Mouse (Mus musculus): Measurements from ENCODE around the gene Gm21860. TPM values are rescaled to one million over a fixed set of nuclear protein-coding genes. Genes with fewer than 3 reads are reported as not detected.
"Not testable (repeated sequence)": the region's sequence is repeated elsewhere in the genome, so short reads cannot be mapped to it uniquely, and the experiment has no call there.

Gene Gm21860
- polyA plus RNA-seq, 1 experiment from 2014 or later, result not detected

DNA sequence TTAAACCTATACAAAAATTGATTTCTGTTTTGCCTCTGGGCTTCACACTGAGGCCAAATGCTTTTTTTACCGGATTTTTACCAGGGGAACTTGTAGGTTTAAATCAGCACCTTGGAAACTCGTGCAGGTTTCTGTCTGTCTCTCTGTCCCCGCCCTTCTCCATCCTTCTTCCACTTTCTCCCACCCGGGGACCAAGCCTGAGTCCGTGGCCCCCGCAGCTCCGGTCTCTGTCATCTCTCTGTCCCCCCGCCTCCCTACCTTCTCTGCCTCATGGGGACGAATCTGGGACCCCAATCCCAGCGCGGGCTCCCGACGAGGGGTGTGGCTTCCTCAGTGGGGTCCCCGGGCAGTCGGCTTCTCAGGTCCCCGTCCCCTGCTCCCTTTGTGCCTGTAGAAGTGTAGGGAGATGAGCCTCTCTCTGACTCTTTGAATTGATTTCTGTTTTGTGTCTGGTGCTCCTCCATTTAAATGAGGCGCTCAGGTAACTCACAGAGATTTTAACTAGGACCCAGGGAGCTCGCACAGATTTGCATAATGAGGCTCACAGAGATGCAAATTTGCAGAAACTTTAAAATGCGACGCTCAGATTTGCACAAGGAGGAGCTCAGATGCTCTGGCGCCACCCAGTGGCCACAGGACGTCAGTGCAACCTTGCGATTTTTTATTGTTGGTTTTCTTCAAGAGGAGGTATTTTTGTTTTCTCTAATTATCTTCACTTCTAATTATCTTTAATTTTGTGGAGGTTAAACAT, 28.7 kb downstream of the Gm21860 start:
- ATAC-seq; H3K27me3 ChIP-seq (replicated peaks; ENCODE audit: control insufficient read depth, insufficient read depth, low read length); H3K27ac ChIP-seq (ENCODE audit: low read length); H3K36me3 ChIP-seq (ENCODE audit: control insufficient read depth, insufficient read depth, low read length); H3K9me3 ChIP-seq (ENCODE audit: control insufficient read depth, low read length); H3K9ac ChIP-seq (ENCODE audit: low read depth, low read length); H3K4me2 ChIP-seq (ENCODE audit: low read depth, low read length); H3K4me1 ChIP-seq (ENCODE audit: control insufficient read depth, insufficient read depth, low read length); H3K4me3 ChIP-seq (ENCODE audit: low read length): not testable (repeated sequence)
- WGBS, result 75% methylated on average over 21 of the region's 23 CpGs

DNA sequence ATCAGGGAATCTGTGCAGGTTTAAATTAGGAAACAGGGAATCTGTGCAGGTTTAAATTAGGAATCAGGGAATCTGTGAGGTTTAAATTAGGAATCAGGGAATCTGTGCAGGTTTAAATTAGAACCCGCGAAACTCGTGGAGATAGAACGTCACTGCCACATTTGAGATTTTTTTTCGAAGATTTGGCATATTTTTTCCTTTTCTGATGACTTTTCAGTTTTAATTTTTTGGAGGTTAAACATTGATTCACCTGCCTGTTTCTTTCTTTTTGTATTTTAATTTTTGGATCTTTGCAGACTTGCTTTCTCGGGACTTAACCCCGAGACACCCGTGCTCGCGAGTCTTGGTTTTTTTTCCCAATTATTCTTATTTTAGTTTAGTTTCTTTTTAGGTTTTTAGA, 29.5 kb downstream of the Gm21860 start:
- not testable (repeated sequence) for H3K9me3 ChIP-seq (ENCODE audit: control insufficient read depth, low read length); H3K27ac ChIP-seq (ENCODE audit: low read length); H3K4me2 ChIP-seq (ENCODE audit: low read depth, low read length); H3K27me3 ChIP-seq (replicated peaks; ENCODE audit: control insufficient read depth, insufficient read depth, low read length); H3K36me3 ChIP-seq (ENCODE audit: control insufficient read depth, insufficient read depth, low read length); H3K4me1 ChIP-seq (ENCODE audit: control insufficient read depth, insufficient read depth, low read length); ATAC-seq; H3K9ac ChIP-seq (ENCODE audit: low read depth, low read length); H3K4me3 ChIP-seq (ENCODE audit: low read length)
- 90% methylated on average over 10 of the region's 10 CpGs for WGBS

DNA sequence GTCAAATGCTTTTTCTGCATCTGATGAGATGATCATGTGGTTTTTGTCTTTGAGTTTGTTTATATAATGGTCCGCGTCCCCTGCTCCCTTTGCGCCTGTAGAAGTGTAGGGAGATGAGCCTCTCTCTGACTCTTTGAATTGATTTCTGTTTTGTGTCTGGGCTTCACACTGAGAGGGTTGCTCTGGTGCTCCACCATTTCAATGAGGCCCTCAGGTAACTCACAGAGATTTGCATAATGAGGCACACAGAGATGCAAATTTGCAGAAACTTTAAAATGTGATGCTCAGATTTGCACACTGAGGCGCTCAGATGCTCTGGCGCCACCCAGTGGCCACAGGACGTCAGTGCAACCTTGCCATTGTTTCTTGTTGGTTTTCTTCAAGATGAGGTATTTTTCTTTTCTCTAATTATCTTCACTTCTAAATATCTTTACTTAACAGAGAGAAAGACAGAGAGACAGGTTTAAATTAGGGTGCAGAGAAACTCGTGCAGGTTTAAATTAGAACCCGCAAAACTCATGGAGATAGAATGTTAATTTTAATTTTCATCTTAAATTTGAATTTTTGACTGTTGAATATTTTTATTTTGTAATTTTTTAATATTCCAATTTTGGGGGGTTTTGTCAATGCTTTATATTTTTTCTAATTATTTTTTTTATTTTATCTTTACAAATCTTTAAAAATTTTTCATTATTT, 30.5 kb downstream of the Gm21860 start:
- 56% methylated on average over 8 of the region's 8 CpGs for WGBS

DNA sequence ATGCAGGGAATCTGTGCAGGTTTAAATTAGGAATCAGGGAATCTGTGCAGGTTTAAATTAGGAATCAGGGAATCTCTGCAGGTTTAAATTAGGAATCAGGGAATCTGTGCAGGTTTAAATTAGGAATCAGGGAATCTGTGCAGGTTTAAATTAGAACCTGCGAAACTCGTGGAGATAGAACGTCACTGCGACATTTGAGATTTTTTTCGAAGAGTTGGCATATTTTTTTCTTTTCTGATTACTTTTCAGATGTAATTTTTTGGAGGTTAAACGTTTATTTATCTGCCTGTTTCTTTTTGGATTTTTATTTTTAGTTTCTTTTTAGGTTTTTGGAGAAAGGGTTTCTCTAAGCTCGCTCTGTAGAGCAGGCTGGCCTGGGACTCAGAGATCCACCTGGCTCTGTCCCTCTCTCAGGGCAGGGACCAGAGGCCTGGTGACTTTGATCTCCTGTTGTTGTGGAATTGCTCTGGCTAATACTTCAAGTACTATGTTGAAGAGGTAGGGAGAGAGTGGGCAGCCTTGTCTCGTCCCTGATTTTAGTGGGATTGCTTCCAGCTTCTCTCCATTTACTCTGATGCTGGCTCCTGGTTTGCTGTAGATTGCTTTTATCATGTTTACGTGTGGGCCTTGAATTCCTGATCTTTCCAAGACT, 31.2 kb downstream of the Gm21860 start:
- not testable (repeated sequence) for H3K4me2 ChIP-seq (ENCODE audit: low read depth, low read length); H3K9ac ChIP-seq (ENCODE audit: low read depth, low read length); H3K27me3 ChIP-seq (replicated peaks; ENCODE audit: control insufficient read depth, insufficient read depth, low read length); H3K36me3 ChIP-seq (ENCODE audit: control insufficient read depth, insufficient read depth, low read length); H3K27ac ChIP-seq (ENCODE audit: low read length); H3K9me3 ChIP-seq (ENCODE audit: control insufficient read depth, low read length); H3K4me1 ChIP-seq (ENCODE audit: control insufficient read depth, insufficient read depth, low read length); H3K4me3 ChIP-seq (ENCODE audit: low read length)
- ATAC-seq, result peak; percentile 82
- WGBS, result 68% methylated on average over 9 of the region's 9 CpGs

More for the DNA sequence above, 30.5 kb downstream of the Gm21860 start:
- ATAC-seq, result peak; percentile 86
- H3K27me3 ChIP-seq (replicated peaks; ENCODE audit: control insufficient read depth, insufficient read depth, low read length); H3K9ac ChIP-seq (ENCODE audit: low read depth, low read length); H3K4me2 ChIP-seq (ENCODE audit: low read depth, low read length); H3K27ac ChIP-seq (ENCODE audit: low read length); H3K36me3 ChIP-seq (ENCODE audit: control insufficient read depth, insufficient read depth, low read length); H3K9me3 ChIP-seq (ENCODE audit: control insufficient read depth, low read length); H3K4me1 ChIP-seq (ENCODE audit: control insufficient read depth, insufficient read depth, low read length); H3K4me3 ChIP-seq (ENCODE audit: low read length): not testable (repeated sequence)

DNA sequence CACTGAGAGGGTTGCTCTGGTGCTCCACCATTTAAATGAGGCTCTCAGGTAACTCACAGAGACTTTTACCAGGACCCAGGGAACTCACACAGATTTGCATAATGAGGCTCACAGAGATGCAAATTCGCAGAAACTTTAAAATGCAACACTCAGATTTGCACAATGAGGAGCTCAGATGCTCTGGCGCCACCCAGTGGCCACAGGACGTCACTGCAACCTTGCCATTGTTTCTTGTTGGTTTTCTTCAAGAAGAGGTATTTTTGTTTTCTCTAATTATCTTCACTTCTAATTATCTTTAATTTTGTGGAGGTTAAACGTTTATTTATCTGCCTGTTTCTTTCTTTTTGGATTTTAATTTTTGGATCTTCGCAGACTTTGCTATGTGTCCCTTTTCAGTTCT, 34.1 kb downstream of the Gm21860 start:
- H3K27ac ChIP-seq (ENCODE audit: low read length); H3K4me2 ChIP-seq (ENCODE audit: low read depth, low read length); ATAC-seq; H3K9me3 ChIP-seq (ENCODE audit: control insufficient read depth, low read length); H3K4me3 ChIP-seq (ENCODE audit: low read length); H3K9ac ChIP-seq (ENCODE audit: low read depth, low read length); H3K27me3 ChIP-seq (replicated peaks; ENCODE audit: control insufficient read depth, insufficient read depth, low read length); H3K36me3 ChIP-seq (ENCODE audit: control insufficient read depth, insufficient read depth, low read length); H3K4me1 ChIP-seq (ENCODE audit: control insufficient read depth, insufficient read depth, low read length): not testable (repeated sequence)
- 52% methylated on average over 5 of the region's 5 CpGs for WGBS

DNA sequence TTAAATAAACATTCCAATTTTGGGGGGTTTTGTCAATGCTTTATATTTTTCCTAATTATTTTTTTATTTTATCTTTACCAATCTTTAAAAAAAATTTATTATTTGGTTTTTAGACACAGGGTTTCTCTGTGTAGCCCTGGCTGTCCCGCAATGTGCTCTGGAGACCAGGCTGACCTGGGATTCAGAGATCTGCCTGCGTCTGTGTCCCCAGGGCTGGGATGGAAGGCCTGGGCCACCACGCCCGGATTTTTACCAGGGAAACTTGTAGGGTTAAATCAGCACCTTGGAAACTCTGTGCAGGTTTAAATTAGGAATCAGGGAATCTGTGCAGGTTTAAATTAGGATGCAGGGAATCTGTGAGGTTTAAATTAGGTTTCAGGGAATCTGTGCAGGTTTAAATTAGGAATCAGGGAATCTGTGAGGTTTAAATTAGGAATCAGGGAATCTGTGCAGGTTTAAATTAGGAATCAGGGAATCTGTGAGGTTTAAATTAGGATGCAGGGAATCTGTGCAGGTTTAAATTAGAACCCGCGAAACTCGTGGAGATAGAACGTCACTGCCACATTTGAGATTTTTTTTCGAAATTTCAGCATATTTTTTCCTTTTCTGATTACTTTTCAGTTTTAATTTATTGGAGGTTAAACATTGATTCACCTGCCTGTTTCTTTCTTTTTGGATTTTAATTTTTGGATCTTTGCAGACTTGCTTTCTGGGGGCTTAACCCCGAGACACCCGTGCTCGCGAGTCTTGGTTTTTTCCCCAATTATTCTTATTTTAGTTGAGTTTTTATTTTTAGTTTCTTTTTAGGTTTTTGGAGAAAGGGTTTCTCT, 35.0 kb downstream of the Gm21860 start:
- not testable (repeated sequence) for H3K4me1 ChIP-seq (ENCODE audit: control insufficient read depth, insufficient read depth, low read length); H3K4me2 ChIP-seq (ENCODE audit: low read depth, low read length); ATAC-seq; H3K27me3 ChIP-seq (replicated peaks; ENCODE audit: control insufficient read depth, insufficient read depth, low read length); H3K4me3 ChIP-seq (ENCODE audit: low read length); H3K27ac ChIP-seq (ENCODE audit: low read length); H3K9ac ChIP-seq (ENCODE audit: low read depth, low read length); H3K9me3 ChIP-seq (ENCODE audit: control insufficient read depth, low read length); H3K36me3 ChIP-seq (ENCODE audit: control insufficient read depth, insufficient read depth, low read length)
- 81% methylated on average over 13 of the region's 13 CpGs for WGBS

DNA sequence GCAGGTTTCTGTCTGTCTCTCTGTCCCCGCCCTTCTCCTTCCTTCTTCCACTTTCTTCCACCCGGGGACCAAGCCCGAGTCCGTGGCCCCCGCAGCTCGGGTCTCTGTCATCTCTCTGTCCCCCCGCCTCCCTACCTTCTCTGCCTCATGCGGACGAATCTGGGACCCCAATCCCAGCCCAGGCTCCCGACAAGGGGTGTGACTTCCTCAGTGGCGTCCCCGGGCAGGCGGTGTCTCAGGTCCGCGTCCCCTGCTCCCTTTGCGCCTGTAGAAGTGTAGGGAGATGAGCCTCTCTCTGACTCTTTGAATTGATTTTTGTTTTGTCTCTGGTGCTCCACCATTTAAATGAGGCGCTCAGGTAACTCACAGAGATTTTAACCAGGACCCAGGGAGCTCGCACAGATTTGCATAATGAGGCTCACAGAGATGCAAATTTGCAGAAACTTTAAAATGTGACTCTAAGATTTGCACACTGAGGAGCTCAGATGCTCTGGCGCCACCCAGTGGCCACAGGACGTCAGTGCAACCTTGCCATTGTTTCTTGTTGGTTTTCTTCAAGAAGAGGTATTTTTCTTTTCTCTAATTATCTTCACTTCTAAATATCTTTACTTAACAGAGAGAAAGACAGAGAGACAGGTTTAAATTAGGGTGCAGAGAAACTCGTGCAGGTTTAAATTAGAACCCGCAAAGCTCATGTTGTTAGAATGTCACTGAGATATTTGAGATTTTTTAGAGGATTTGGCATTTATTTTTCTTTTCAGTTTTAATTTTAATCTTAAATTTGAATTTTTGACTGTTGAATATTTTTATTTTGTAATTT, 35.8 kb downstream of the Gm21860 start:
- not testable (repeated sequence) for H3K4me1 ChIP-seq (ENCODE audit: control insufficient read depth, insufficient read depth, low read length); H3K36me3 ChIP-seq (ENCODE audit: control insufficient read depth, insufficient read depth, low read length); H3K9ac ChIP-seq (ENCODE audit: low read depth, low read length); H3K27ac ChIP-seq (ENCODE audit: low read length); H3K9me3 ChIP-seq (ENCODE audit: control insufficient read depth, low read length); H3K4me2 ChIP-seq (ENCODE audit: low read depth, low read length); H3K27me3 ChIP-seq (replicated peaks; ENCODE audit: control insufficient read depth, insufficient read depth, low read length); H3K4me3 ChIP-seq (ENCODE audit: low read length)
- ATAC-seq, result peak; percentile 82
- WGBS, result 69% methylated on average over 22 of the region's 22 CpGs

- H3K4me1 ChIP-seq (ENCODE audit: control insufficient read depth, insufficient read depth, low read length); H3K36me3 ChIP-seq (ENCODE audit: control insufficient read depth, insufficient read depth, low read length); H3K27me3 ChIP-seq (replicated peaks; ENCODE audit: control insufficient read depth, insufficient read depth, low read length); H3K9me3 ChIP-seq (ENCODE audit: control insufficient read depth, low read length); H3K27ac ChIP-seq (ENCODE audit: low read length); H3K4me2 ChIP-seq (ENCODE audit: low read depth, low read length); ATAC-seq; H3K9ac ChIP-seq (ENCODE audit: low read depth, low read length); H3K4me3 ChIP-seq (ENCODE audit: low read length): not testable (repeated sequence)
- 89% methylated on average over 9 of the region's 9 CpGs for WGBS
Measured at GRCm38 (mm10) chrY:90718021-90718420, 36.6 kb downstream of the Gm21860 start.

Measured in intestine, embryonic 16.5 days (tissue).